Mouse (Mus musculus): ENCODE data around the gene Csta1.

The Csta1 gene

DNA sequence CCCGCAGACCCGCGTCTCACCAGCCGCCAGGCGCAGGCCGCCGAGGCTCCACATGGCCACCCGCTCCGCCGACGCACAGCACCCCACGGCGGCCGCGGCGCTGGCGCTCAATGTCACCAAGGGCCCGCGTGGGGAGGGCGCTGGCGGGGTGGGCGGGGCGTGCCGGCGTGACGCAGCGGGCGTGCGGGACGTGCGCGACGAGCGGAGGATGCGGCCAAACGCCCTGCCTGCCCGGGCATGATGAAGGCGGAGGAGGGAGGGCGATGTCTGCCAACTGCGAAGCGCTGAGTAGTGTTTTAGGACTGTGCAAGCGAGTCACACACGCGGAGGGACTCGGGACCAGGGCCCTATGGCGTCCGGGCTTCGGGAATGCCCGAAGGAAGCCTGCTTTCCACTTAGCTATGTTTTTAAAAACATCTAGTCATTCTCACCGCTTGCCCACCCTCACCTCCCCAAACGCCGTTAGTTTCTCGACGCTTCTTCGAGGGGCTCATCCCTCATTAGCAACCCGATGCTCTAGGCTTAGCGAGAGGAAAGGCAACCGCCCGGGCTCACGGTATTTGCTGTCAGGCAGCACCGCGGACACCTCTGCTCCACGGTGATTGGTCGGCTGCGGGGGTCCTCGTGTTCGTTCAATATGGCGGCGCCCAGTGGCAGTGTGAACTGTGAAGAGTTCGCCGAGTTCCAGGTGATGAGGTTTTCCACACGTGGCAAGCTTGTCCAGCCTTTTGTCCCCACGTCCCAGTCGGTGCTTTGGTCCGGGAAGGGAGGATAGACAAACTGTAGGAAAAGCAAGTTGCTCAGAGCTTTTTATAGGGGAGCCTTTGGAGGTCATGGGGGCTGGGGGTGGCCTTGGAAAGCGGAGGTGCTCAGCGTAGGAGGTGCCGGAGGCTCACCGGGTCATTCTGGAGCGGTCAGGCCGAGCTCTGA, 59.3 kb downstream of the Csta1 start, which contains the start of the genes Fam162a and Ccdc58:
Gene Fam162a, minus strand, starts transcription at position 145 of the 930 bp plus-strand sequence.
Gene Ccdc58, plus strand, starts transcription at position 236 of the 930 bp plus-strand sequence.
- DNase-seq (ENCODE audit: inconsistent age in 2 of 2, low spot score in 1 of 2) = peak; percentile 93 to 98

DNA sequence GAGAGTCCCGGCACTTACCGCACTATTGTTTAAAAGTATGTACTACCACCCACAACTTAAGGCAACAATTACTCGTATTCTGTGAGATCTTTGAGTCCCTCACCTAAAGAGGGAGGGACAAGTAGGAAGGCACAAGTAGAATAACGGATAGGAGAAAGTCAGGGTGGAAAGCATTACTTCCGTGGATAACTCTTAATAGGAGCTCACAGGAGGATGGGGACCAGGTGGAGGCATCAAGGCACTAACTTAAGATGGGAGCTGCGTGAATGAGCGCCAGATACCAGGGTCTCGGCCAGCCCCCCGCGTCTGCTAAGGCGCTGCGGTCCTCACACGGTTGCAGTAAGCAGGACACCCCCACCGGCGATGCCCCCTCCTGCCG, 60.0 kb downstream of the Csta1 start:
- DNase-seq (ENCODE audit: inconsistent age in 2 of 2, low spot score in 1 of 2) = no peak
